Mouse (Mus musculus): ENCODE data around the gene Txnip.
"Not testable (repeated sequence)": the region's sequence is repeated elsewhere in the genome, so short reads cannot be mapped to it uniquely, and the experiment has no call there.

DNA sequence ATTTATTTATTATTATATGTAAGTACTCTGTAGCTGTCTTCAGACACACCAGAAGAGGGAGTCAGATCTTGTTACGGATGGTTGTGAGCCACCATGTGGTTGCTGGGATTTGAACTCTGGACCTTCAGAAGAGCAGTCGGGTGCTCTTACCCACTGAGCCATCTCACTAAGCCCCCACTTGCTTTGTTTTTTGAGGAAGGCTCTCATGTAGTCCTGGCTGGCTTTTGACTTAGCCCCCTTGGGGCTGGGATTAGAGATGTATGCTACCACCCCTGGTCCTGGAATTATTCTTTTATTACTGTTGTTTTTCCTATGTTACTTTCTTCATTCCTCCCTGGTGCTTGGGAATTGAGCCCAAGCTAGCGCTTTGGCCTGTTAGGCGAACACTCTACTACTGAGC lies 48.2 kb downstream of the Txnip start:
- TF ChIP-seq CTCF (IDR thresholded peaks at IDR 0.05; ENCODE audit: borderline replicate concordance, control insufficient read depth, extremely low read depth, insufficient read depth, low read length, poor library complexity); POLR2A (IDR thresholded peaks at IDR 0.05; ENCODE audit: control insufficient read depth, extremely low read depth, insufficient read depth, low read length, poor library complexity): not testable (repeated sequence)
